Mouse (Mus musculus) heart, adult 2 months (tissue): ENCODE data around the gene Dlk1.

Experiments used
- CTCF ChIP-seq: fragments of 200-600 bp; IDR thresholded peaks from 2 replicates; pipeline ENCODE4 v1.8.1; 2022; ENCODE audit warnings: antibody characterized with exemption, mild to moderate bottlenecking, moderate library complexity
- POLR2A ChIP-seq: fragments of 200-500 bp; IDR thresholded peaks from 2 replicates; pipeline ENCODE4 v1.6.1; 2011; ENCODE audit warnings: mild to moderate bottlenecking, low read depth, low read length, control low read depth; ENCODE audit not compliant: insufficient read depth

DNA sequence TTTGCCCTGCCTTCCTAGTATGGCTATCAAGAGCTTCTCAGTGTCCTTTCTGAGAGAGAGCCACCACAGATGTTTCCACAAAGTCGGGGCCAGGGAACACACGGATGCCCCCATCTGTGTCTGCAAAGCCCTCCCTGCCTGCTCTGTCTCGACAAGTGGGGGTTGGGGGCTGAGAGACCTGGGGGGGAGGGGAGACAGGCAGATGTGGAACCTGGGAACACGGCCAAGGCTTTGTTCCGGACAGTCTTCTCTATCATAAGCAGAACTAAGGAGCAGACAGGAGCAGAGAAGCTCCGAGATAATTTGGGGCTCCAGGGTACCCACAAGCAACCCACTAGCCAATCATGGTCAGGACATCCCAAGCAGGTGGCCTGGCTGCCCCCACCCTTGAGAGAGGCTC is 12.6 kb upstream of the Dlk1 start:
- TF ChIP-seq POLR2A (no peak), CTCF (no peak)
